Mouse (Mus musculus) bone marrow, adult 2 months (tissue): ENCODE measurements at regions not wholly inside any gene's neighbourhood (a gene's known extent, or its start where the extent isn't known, plus 50 kb on each side); places are given as distances from the start of the nearest gene placed in this dataset.

ENCODE experiments used
- H3K27ac ChIP-seq: fragments of 200-500 bp; 2 replicates; pipeline ENCODE4 v1.5.1; 2012; ENCODE audit warnings: low read depth, mild to moderate bottlenecking, control low read depth, inconsistent platforms, low read length; ENCODE audit not compliant: control insufficient read depth, poor library complexity, insufficient read depth
- H3K4me1 ChIP-seq: fragments of 200-500 bp; 2 replicates; pipeline ENCODE4 v1.6.1; 2011; ENCODE audit warnings: low read length; ENCODE audit not compliant: control insufficient read depth, insufficient read depth
- H3K4me3 ChIP-seq: fragments of 200-500 bp; replicated peaks from 2 replicates; pipeline ENCODE3; 2011; ENCODE audit warnings: mild to moderate bottlenecking, low read depth, low read length, control low read depth; ENCODE audit not compliant: control insufficient read depth
- CTCF ChIP-seq: fragments of 200-500 bp; IDR thresholded peaks from 2 replicates; pipeline ENCODE4 v1.5.1; 2011; ENCODE audit warnings: low read length, control low read depth; ENCODE audit not compliant: control insufficient read depth, insufficient read depth
- POLR2A ChIP-seq: fragments of 200-500 bp; IDR thresholded peaks from 2 replicates; pipeline ENCODE4 v1.6.1; 2011; ENCODE audit warnings: low read depth, mild to moderate bottlenecking, control low read depth, low read length, borderline replicate concordance; ENCODE audit not compliant: control insufficient read depth
- WGBS: fragments of 180-500 bp; shearing (Covaris S2); methylation state at CpG from one replicate; pipeline ENCODE4 v1.1.7; 2018; 5-methylcytosine and 5-hydroxymethylcytosine counted together

- Histone ChIP-seq H3K27ac (no peak overlapping the region), H3K4me3 (no peak overlapping the region), H3K4me1 (no peaks in the 10 kb centered on the region)
- TF ChIP-seq CTCF: no peak
- no peak for TF ChIP-seq POLR2A
- 36% methylated on average over 4 of the region's 4 CpGs for WGBS
These were observed 52.6 kb upstream of the Klf14 start for GRCm38 (mm10) chr6:31011407-31012020.

GRCm38 (mm10) chr6:31016566-31016965, 57.7 kb upstream of the Klf14 start:
- TF ChIP-seq POLR2A: no peak
- no peak for TF ChIP-seq CTCF
- no peak overlapping the region for H3K27ac ChIP-seq
- H3K4me1 ChIP-seq: no peaks in the 10 kb centered on the region
- no peak overlapping the region for H3K4me3 ChIP-seq
- WGBS: 37% methylated on average over 7 of the region's 7 CpGs

GRCm38 (mm10) chr6:31021776-31022175, 62.9 kb upstream of the Klf14 start:
- H3K4me1 ChIP-seq: no peaks in the 10 kb centered on the region
- H3K4me3 ChIP-seq: no peak overlapping the region
- no peak for TF ChIP-seq POLR2A
- no peak for TF ChIP-seq CTCF
- H3K27ac ChIP-seq: no peak overlapping the region
- 84% methylated on average over 5 of the region's 5 CpGs for WGBS

- Histone ChIP-seq H3K4me3 (no peak overlapping the region), H3K27ac (no peak overlapping the region), H3K4me1 (no peaks in the 10 kb centered on the region)
- 84% methylated on average over 9 of the region's 9 CpGs for WGBS
- TF ChIP-seq POLR2A (no peak), CTCF (no peak)
These were observed 70.9 kb upstream of the Klf14 start for GRCm38 (mm10) chr6:31029777-31030176.

GRCm38 (mm10) chr6:31031022-31031421, 72.1 kb upstream of the Klf14 start:
- H3K4me3 ChIP-seq: no peak overlapping the region
- TF ChIP-seq CTCF (no peak), POLR2A (no peak)
- 82% methylated on average over 7 of the region's 7 CpGs for WGBS

GRCm38 (mm10) chr6:31032147-31032546, 73.3 kb upstream of the Klf14 start:
- WGBS: 81% methylated on average over 4 of the region's 4 CpGs
- Histone ChIP-seq H3K27ac (no peak overlapping the region), H3K4me3 (no peak overlapping the region), H3K4me1 (no peaks in the 10 kb centered on the region)
- no peak for TF ChIP-seq POLR2A
- no peak for TF ChIP-seq CTCF

More at GRCm38 (mm10) chr6:31031022-31031421, 72.1 kb upstream of the Klf14 start:
- H3K27ac ChIP-seq: no peak overlapping the region
- no peaks in the 10 kb centered on the region for H3K4me1 ChIP-seq

GRCm38 (mm10) chr6:31032980-31033608, 74.2 kb upstream of the Klf14 start:
- TF ChIP-seq POLR2A (no peak), CTCF (peak; percentile 93)
- Histone ChIP-seq H3K4me3 (no peak overlapping the region), H3K27ac (no peak overlapping the region), H3K4me1 (no peaks in the 10 kb centered on the region)
- 9% methylated on average over 12 of the region's 12 CpGs for WGBS

- no peak for TF ChIP-seq CTCF
- H3K4me3 ChIP-seq: no peak overlapping the region
- H3K4me1 ChIP-seq: no peaks in the 10 kb centered on the region
- no peak overlapping the region for H3K27ac ChIP-seq
- WGBS: 83% methylated on average over 10 of the region's 10 CpGs
These were observed 75.9 kb upstream of the Klf14 start for GRCm38 (mm10) chr6:31034796-31035195.
